Mouse (Mus musculus): ENCODE measurements at regions not wholly inside any gene's neighbourhood (a gene's known extent, or its start where the extent isn't known, plus 50 kb on each side); places are given as distances from the start of the nearest gene placed in this dataset.

- DNase-seq = no peak
Measured at GRCm38 (mm10) chr12:107539683-107540082, 51.3 kb downstream of the 3110018I06Rik start.

- DNase-seq = no peak
Measured at GRCm38 (mm10) chr12:107541196-107541595, 52.8 kb downstream of the 3110018I06Rik start.

DNA sequence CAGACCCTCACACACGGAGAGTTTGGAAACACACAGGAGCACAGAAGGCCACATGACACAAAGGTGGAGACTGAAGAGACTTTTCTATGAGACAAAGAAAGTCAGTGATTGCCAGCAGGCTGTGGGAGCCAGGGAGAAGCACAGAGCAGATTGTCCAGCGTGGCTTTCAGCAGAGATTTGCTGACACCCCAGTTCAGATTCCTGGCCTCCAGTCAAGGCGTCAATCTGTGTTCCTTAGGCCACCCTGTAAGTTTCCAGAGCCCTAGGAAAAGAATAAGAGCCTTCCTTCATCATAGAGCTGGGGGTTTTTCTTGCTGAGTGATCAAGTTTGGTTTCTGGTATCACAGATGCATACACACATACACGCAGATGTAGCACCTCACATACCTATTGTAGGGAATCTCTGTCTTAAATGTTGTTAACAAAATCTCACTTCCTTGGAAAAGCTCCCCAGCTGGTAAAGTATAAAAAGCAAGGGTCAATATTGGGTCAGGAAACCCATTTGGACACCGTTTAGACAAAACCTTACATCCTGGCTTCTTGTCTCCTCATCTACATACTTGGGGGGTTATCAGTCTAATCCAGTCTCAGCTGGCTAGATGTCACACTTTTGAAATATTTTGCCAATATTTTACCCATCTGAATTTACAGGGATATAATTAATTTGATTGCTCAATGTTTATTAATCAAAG is 58.9 kb downstream of the 3110018I06Rik start:
- DNase-seq = no peak

DNA sequence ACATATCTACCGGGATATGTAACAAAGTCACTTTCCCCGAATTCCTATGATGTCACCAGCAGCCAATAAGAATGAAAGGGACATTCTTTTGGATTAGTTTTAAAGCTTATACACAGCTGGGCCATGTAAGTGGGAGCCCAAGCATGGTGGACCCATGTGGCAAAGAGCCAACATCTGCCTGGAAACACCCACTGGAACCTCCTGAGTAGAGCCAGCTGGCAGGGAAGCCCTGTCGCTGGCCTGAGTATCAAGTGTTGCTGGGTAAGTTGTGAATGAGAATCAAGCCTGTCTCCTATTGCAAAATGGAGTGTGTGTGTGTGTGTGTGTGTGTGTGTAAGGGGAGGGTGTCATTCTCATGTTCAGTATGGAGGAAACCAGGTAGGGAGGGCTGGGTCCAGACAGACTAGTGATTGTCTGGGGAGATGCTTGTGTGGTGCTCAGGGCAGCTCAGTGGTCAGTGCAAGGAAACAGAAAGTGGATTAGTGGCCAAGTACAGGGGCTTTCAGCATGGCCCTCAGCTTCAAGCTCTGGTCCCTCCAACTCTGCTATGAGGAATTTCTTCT is 59.5 kb downstream of the 3110018I06Rik start:
- DNase-seq = no peak

DNA sequence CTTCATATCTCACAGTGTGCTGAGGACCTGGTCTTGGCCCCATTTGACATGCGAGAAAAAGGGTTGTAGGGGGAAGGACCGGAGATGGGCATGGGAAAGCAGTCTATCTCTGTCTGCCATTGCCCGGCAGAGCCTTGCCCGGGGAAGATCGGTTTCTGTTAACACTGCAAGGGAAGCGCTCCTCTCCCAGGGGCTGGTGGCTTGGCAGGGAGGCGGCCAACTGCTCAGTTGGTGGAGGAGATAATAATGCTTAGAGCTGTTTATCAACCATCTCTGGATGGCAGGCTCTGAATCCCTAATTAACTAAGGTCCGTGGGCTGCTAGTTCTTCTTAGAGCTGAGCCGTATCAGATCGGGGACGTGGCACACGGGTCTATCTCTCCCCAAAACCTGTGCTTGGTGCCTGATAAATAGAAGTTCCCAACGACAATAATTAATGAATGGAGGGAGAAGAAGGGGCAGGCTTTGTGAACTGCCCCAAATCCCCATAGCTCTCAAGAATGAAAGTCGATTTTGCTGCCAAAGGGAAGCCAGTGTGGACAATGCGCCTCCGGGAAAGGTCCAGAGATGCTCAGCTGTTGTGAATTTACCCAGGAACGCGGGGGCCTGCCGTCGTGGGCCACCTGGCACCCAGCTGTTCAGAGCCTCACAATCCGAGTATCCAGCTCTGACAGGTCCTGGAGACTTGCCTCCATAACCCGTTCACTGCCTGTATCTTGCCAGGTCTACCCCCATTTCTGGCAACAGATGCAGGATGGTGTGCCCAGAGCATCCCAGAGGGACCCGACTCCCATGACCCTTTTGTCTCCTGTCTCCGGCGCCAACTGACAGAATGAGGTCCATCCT is 61.2 kb downstream of the 3110018I06Rik start:
- no peak for DNase-seq

DNA sequence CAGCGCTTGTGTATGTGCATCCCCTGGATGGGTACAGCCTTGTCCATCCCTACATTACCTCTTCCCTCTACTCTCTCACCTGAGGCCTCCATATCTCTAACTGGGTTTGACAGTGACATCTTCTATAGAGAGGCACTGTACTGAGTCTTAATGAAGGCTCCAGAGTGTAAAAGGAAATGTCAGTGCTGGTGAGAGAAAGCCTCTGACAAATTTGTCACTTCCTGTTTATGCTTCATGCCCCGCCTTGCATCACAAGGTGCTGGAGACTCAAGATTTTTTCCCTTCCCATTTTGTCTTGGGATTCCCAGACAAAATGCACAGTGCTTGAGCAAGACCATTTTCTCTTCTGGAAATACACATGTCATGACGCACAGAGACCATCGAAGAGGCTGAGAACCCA is 70.8 kb downstream of the 3110018I06Rik start:
- no peak for DNase-seq

GRCm38 (mm10) chr12:107560100-107560499 is 71.7 kb downstream of the 3110018I06Rik start:
- DNase-seq = no peak

GRCm38 (mm10) chr12:107572586-107572985 is 84.2 kb downstream of the 3110018I06Rik start:
- no peak for DNase-seq

DNA sequence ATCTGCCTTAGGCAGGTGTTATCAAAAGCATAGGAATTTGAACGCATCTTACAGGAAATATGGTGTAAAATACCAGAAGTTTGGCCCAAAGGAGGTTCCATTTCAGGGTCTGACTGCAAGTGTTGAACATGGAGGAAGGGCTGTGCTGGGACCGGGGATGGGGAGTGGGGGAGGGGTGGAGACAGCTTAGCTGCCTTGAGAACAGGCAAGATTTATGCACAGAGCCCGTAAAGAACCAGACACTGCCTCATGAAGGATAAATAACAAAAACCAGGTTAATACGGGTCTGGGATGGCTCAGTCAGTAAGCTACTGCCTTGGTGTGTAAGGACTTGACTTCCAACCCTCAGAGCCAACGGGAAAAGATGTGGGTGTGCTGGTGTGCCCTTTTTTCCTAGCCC is 91.1 kb downstream of the 3110018I06Rik start:
- DNase-seq = no peak

GRCm38 (mm10) chr12:107583151-107583720 is 94.8 kb downstream of the 3110018I06Rik start:
- no peak for DNase-seq

DNA sequence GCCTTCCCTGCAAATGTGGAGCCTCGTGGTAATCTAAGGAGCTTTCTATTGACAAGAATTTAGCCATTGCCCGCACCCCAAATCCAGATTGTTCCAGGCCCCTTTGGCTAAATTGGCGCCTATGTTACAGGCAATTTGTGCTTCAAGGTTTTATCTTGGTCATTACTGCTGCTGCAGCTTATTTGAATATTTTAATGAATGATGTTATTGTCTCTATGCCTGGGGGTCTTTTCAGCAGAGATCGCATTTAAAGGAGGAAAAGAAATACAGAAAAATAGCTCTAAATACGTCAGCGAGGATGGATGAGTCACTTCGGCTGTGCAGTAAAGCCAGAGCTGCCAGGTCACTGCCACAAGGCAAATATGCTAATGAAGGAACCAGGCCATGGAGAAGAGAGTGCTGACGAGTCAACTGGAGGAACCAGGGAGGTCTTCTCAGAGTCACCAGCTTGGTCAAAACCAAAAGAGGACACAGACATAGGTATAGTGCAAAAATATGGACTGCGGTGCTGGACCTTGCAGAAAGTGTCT is 97.3 kb downstream of the 3110018I06Rik start:
- no peak for DNase-seq

GRCm38 (mm10) chr12:107596236-107596635 is 107.8 kb downstream of the 3110018I06Rik start:
- no peak for DNase-seq

DNA sequence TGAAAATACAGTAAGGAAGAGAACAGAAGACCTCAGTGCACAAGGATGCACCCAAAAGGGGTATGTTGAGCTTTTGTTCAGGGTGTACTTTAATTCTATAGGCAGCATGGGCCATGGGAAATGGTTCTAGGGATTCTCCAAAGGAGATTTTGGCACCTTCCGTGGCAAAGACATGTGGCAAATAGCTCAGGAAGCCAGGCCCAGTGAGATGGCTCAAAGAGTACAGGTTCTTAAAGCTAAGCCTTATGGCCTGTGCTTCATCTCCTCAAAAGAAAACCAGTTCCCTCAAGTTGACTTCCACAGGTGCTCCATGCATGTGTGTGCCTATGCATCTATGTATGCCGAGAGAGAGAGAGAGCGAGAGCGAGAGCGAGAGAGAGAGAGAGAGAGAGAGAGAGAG is 112.1 kb downstream of the 3110018I06Rik start:
- DNase-seq = no peak

DNA sequence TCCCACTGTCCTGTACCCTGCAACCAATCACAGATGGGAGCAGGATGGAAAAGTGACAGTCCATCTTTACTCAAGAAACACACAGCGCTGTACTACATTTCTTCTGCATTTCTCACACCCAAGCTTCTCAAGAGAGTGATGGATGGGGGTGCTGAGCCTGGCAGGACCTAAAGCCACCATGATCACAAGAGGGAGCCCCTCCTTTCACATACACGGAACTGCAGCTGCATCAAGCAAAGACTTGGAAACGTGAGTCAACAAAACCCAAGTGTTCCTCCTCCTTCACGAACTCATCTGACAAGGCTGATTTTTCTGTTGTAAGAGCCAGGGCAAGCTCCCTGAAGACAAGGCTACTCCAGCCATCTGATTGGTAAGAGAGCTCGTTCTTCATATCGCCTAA is 120.5 kb downstream of the 3110018I06Rik start:
- no peak for DNase-seq

DNA sequence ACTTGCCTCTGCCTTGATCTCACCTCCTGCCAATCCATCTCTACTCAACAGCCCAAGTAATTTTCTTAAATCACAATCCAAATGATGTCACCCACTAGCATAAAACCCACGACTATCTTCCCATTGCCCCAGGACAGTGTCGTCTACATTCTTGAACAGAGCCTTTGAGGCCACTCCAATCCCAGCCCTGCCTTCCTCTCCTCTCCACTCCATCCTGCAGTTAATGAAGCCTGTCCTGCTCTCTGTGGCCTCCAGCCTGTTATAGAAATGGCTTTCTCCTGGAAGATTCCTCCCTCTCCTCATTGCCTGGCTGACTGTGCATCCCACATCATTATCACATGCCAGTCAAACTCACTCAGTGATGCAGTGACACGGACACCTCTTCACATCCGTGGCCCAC is 121.6 kb downstream of the 3110018I06Rik start:
- no peak for DNase-seq

- DNase-seq = no peak
Measured at GRCm38 (mm10) chr12:107617212-107617994, 129.0 kb downstream of the 3110018I06Rik start.

DNA sequence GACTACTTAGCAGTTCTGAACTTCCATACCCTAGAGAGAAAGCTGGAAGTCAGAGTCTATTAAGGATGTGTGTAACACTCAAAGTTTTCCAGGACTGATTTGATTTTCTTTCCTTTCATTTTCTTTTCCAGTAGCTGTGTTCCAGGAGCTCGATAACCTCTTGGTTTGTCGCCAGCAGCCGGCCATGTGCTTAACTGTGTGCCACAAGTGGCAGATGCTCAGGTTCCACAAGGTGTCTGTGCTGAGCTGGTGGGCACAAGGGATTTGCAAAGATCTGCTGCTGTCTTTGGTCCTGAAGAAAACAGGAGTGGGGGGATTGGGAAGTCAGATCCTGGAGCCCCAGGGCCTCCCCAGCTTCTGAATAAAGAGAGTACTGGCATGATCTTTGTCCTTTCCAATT is 136.0 kb downstream of the 3110018I06Rik start:
- DNase-seq = no peak

- DNase-seq = no peak
Measured at GRCm38 (mm10) chr12:107648008-107648407, 159.6 kb downstream of the 3110018I06Rik start.

DNA sequence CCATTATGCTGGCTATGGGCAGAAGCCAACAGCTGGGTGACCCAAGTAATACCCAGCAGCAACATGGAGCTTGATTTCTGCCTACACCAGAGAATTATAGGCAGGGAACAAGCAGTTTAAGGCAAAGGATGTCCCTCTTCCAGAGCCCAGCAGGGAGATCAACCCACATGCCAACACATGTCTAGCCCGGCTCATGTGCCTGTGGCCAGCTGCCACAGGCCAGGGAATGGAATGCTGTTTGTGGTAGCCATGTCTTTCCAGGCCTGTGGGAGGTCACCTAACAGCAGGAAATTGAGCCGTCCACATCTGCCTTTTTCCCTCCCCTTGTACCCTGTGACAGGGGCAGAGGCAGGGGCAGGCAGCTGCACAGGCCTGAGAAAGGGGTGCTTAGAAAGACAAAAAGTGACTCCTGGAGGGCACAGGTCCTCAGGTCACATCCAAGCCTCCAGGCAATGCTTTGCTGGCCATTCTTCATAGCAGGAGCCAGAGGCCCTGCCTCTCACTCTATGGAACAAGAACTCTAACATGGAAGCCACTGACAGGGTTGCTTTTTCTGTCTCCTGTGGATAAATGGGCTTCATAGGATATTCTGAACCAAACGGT is 163.8 kb downstream of the 3110018I06Rik start:
- DNase-seq = no peak

DNA sequence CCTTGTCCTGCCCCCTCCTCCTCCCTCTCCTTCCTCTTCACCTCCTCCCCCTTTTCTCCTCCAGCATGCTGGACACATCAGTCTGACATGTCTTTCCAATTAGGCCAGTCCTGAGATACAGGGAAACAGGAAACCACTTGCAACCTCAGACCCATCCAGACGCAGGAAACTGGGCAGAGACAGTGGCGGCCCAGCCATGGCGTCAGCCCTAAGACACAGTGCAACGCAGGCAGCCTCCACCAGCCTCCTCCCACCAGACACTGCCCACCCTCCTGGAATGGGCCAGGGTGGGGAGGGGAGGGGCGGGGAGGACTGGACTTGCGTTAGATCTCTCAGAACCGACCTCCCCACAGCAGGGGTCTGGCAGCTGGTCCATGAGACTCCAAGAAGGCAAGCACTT is 164.7 kb downstream of the 3110018I06Rik start:
- DNase-seq = no peak

GRCm38 (mm10) chr12:107656846-107657245 is 168.4 kb downstream of the 3110018I06Rik start:
- DNase-seq = no peak

- no peak for DNase-seq
Measured at GRCm38 (mm10) chr12:107658241-107658640, 169.8 kb downstream of the 3110018I06Rik start.

Measured in cerebellum, adult 11 months (tissue).